Mouse (Mus musculus) right cerebral cortex, postnatal 10 days (tissue): ENCODE results near the gene Ostm1.

Experiments used
- DNase-seq, 2 experiments: peaks; one replicate each; pipeline ENCODE4 v3.0.0; 2021; ENCODE audit warnings: low spot score in 2 of 2

Gene Ostm1

GRCm38 (mm10) chr10:42678755-42679364 is 95.2 kb downstream of the Ostm1 start:
- peak; percentile 95 for DNase-seq

DNA sequence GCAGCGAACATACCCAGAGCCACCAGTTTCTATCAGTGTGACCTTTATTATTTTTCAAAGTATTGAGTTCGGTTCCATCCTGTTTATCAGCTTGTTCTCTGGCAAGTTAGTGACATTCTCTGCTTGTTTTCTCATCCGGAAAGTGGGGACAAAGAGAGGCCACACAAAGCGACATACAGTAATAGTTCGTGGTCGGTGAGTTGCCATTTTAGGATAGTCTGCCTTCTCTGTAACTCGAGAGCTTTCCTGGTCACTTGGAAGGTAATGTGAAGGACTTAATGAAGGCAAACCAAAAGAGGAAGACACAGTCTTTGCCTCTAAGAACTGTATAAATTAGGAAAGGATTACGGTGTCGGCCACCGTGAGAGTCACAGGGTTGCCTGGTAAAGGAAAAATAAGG is 96.0 kb downstream of the Ostm1 start:
- no peak for DNase-seq

- no peak for DNase-seq
Observed at GRCm38 (mm10) chr10:42680582-42681001, 97.0 kb downstream of the Ostm1 start.

- no peak for DNase-seq
Observed at GRCm38 (mm10) chr10:42682421-42682820, 98.8 kb downstream of the Ostm1 start.

DNA sequence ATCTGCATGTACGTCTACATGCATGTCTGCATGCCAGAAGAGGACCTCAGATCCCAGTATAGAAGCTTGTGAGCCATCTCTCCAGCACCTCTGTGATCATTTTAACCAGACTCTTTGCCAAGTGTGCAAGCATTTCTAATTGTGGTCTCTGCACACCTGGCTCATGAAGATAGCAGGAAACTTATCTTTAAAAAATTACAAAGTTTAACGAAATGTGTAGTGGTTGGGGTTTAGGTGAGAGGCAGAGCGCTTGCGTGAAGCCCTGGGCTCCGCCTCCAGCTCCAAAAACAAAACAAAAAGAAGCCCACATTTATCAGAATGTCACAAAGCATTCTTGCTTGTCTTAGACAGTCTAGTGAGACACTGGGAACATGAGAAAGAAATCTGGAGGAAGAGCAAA is 104.3 kb downstream of the Ostm1 start:
- DNase-seq, result no peak

DNA sequence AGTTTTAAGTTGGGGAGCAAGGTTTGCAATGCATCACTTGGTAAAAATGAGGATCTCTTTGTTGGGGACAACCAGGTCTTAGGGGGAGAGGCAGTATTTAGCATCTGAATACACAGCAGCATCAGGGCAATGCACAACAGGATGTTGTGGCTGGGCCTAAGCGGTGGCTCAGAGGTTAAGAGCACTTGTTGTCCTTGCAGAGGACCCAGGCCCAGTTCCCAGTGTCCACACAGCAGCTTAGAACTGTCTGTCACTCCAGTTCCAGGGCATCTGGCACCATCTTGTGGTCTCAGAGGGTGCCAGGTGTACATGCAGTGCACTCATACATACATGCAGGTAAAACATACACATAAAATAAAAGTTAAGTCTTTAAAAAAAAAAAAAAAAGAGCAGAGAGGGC is 106.1 kb downstream of the Ostm1 start:
- DNase-seq, result no peak

- DNase-seq, result no peak
Observed at GRCm38 (mm10) chr10:42690233-42691028, 106.8 kb downstream of the Ostm1 start.

GRCm38 (mm10) chr10:42691051-42691450 is 107.4 kb downstream of the Ostm1 start:
- no peak for DNase-seq

GRCm38 (mm10) chr10:42692095-42692494 is 108.5 kb downstream of the Ostm1 start:
- no peak for DNase-seq

DNA sequence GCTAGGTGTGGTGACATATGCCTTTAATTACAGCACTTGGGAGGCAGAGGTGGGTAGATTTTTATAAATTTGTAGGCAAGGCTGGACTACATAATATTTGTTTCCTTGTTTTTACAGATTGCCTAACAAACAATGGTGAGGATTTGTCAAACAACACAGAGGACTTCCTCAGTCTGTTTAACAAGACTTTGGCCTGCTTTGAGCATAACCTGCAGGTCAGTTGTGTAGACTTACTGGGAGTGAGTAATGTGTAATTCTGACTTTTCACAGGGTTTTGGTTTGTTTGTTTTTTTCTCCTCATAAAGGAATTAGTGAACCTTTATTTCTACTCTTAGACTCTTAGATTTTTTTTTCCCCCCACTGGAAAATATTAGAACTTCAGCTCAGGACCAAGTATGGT is 109.2 kb downstream of the Ostm1 start:
- DNase-seq, result no peak

DNA sequence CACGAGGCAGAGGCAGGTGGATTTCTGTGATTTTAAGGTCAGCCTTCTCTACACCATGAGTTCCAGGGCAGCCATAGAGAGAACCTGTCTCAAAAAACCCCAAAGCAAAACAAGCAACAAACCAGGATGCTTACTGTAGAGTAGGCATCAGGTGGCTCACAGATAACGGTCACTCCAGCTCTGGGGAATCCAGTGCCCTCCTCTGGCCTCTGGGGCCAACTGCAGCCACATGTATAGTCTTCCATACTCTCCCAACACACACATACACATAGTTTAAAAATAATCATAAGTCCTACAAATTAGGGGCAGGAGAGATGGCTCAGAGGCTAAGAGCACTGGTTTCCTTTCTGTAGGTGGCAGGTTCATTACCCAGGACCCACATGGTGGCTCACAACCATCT is 109.9 kb downstream of the Ostm1 start:
- DNase-seq, result no peak

GRCm38 (mm10) chr10:42696361-42696760 is 112.7 kb downstream of the Ostm1 start:
- no peak for DNase-seq

- DNase-seq, result peak; percentile 64 to 80
Observed at GRCm38 (mm10) chr10:42697007-42697406, 113.4 kb downstream of the Ostm1 start.

DNA sequence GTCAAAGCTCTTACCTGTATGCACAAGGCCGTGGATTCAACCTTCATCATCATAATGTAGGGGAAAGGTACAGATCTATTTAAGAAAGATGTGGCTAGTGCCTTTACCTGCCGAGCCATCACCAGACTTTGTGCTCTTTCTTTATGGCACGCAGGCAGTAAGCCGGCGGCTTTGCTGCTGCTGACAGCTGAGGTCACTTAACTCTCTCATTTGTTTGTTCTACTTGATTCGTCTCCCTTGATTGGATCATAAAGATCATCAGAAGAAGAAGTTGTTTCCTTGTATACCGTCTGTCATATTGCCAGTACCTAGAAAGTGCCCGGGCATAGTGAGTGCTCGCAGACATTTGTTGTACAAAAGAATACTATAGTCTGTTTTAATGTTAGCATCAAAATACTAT is 114.8 kb downstream of the Ostm1 start:
- DNase-seq, result no peak

GRCm38 (mm10) chr10:42698994-42699393 is 115.4 kb downstream of the Ostm1 start:
- no peak for DNase-seq

- DNase-seq, result no peak
Observed at GRCm38 (mm10) chr10:42702111-42702510, 118.5 kb downstream of the Ostm1 start.

- DNase-seq, result no peak
Observed at GRCm38 (mm10) chr10:42714676-42715075, 131.1 kb downstream of the Ostm1 start.

DNA sequence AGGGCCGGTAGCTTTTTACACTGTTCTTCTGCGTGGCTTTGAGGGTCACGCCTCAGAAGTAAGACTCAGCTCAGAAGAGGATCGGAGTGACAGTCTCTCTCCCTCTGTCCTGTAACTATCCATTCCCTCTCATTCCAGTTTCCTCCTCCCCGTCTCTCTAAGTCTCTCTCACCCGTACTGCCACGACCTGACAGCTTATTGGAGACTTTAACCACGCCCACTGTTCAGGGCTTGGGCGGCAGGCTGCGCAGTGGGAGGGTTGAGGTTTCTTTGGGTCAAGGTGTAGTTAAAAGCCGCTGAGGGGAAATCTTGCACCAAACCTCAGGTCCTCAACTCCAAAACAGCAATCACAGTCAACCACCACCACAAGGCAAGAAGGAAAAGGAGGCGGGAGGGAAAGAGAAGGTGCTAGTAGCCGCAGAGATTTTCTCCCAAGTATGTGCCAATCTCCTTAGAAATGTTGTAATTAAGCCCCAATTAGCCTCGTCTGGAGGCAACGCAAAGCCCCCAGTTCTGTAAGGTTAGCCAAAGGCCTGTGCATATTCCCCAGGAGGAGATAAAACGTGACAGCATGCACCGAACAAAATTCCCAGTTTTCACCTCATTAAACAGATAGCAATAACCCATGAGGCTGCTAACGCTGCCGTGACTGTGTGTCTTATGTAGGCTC is 131.9 kb downstream of the Ostm1 start:
- no peak for DNase-seq

DNA sequence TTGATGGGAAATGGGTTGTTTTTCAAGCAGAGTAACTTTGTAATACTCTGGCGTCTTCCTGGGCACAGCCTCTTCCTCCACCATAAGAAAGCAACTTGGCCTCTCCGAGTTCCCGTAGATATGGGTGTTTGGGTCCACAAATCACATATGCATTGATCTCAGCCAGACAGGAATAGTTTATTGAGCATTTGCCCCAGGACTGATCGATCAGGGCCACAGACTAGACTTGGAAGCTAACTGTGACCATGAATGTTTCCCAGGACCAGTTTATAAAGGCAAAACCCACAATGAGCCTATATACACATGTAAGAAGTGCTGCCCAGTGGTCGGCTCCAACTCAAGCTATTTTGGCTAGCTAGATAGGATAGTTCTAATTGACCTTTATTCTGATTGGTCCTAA is 138.5 kb downstream of the Ostm1 start:
- no peak for DNase-seq

DNA sequence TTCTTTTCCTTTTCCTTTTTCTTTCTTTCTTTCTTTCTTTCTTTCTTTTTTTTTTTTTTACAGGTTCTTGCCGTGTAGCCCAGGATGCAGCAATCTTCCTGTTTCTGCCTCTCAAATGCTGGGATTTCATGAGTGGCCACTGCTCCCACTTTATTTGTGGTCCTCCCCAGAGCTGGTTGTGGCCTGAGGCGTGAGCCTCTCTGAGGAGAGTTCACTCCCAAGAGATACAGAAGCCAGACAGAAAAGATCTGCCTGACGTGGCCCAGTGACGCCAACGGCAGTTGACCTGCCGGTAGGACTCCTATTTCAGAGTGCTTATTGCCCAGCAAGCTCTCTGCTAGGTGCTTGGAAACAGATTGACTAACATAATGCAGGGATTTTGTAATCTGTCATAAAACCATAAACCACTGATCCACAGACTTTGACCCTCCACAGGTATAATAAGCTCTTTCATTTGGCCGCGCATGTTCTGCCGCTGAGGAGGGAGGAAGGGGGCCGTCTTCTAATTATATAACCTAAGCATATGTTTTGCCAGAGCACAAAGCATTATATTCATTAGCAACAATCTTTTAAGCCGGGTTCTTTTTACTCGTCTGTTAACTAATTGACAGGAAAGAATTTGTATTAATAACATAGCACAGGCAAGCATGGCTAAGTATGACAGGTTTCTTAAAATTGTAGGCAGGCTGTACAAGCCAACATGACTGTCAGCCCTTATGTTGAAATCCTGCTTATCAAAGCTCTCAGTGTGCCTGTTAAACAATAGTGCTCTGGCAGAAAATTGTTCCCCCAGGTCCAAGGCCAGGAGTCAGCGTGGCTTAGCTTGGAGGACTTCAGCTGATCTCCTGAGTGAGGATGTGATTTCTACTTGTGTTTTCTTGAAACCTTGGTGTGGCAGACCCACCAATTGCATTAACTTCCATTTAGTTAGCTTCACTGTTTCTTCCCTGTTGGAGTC is 139.9 kb downstream of the Ostm1 start:
- no peak for DNase-seq

DNA sequence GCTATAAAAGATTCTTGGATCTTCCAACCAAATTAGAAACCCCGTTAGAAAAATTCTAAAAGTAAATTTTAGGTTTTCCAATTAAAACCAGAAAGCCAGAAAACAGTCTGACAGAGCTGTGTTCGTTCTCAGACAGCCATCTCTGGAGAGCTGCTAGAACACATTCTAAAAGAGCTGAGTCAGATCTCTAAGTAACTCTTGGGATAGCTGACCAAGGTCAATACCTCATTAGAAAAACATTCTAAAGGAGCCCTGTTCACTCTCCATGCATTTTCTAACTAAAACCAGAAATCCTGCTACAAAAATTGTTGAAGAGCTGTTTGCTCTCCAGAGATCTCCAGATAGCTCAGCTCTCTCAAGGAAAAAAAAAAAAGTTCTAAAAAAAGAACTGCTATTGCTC is 146.0 kb downstream of the Ostm1 start:
- no peak for DNase-seq

- DNase-seq, result peak; percentile 32 to 56
Observed at GRCm38 (mm10) chr10:42734546-42735060, 151.0 kb downstream of the Ostm1 start.
